Mouse (Mus musculus): ENCODE results near the gene AL732309.1.
"Not testable (repeated sequence)": the region's sequence is repeated elsewhere in the genome, so short reads cannot be mapped to it uniquely, and the experiment has no call there.

AL732309.1 gene

DNA sequence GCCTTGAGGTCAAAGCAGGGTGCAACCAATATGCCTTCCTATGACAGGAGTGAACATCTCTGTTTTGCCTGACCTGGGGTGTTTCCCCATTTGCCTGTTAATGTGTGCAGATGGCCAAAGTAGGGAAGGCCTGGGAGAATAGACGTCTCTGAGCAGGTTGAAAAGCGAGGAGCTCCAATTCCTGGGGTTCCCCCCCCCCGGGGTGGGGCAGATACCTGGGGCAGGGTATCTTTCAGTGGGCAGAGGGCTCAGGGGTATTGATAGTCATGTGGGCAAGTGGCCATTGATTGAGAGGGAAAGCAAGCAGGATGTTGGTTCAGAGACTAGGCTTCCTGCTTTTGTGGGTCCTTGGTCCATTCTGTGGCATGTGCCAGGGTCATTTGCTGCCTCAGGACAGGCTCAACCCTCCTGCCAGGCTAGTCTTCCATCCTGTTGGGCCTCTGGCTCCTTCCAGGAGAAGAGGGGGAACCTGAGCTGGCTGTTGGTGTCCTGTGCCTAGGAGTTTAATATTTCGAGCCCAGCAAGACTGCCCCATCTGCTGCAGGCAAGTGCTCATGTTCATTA lies 21.2 kb upstream of the AL732309.1 start:
- no peak for DNase-seq (ENCODE audit: low read depth, low spot score)

DNA sequence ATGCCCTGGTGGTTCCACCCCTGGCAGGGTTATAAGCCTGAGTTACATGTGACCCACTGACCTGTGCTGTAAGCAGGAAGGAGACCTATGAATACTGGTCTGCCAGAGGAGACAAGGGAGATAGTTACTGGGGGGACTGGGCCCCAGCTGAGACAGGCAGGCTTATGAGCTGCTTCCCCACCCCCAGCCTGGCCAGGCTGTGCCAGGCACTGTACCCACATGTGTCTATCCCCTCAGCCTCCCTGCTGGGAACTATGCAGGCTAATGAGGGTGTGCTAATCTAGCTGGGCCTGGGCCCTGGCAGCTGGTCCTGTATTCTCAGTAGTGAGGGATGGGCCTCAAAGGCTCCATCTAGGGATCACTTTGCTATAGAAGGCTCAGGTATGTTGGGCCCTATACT lies 20.6 kb upstream of the AL732309.1 start:
- no peak for DNase-seq (ENCODE audit: low read depth, low spot score)

GRCm38 (mm10) chr2:25266720-25267119 lies 20.1 kb upstream of the AL732309.1 start:
- no peak for DNase-seq (ENCODE audit: low read depth, low spot score)

DNA sequence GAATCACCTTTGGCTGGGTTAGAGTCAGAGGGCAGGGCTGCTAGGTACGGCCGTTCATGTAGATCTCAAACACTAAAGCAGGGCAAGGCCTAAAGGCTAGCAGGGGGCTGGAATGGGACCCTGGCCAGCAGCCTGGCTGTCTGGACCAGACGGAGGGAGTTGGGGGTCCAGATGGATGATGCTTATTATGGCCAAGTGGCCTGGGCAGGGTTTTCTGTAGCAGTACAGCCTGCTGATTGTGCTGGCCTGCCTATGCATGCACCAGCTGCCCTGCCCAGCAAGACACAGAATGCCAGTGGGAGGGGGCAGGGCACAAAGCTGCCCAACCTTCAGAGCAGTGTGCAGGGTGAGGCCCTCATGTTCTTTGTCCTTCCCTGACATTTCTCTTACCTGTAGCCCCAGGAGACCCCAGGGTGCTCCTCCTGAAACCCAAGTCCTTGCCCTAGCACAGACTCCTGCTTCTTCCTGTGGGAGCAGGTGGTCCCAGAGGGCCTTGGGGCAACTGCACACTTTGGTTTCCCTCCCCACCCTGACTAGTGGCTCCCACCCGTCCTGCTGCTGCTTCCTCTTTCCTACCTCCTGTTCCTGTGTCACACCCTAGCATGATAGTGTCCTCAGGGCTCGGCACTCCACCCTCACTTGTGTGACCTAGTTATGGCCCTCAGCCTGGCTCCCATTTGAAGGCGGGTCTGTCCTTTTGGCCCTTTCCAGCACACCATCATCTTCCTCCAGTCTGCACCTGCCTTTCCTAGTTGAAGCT lies 19.4 kb upstream of the AL732309.1 start:
- no peak for DNase-seq (ENCODE audit: low read depth, low spot score)

DNA sequence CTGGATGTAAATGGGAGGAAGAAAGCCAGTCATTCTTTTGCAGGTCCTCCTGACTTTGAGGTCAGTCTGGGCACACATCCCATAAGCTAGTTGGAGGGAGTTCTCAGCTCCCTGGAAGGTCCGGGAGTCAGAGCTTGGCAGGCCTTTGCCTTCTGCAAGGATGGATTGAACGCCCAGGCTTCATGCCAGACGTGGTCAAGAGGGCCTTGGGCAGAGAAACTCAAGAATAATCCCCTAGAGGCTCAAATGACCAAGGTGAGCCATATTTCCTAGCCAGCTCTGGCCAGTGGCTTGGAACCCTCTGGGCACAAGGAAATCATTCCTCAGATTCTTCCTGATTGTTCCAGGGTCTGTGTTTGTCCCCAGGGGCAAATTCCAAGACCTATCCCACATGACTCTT lies 18.2 kb upstream of the AL732309.1 start:
- DNase-seq (ENCODE audit: low read depth, low spot score): no peak

DNA sequence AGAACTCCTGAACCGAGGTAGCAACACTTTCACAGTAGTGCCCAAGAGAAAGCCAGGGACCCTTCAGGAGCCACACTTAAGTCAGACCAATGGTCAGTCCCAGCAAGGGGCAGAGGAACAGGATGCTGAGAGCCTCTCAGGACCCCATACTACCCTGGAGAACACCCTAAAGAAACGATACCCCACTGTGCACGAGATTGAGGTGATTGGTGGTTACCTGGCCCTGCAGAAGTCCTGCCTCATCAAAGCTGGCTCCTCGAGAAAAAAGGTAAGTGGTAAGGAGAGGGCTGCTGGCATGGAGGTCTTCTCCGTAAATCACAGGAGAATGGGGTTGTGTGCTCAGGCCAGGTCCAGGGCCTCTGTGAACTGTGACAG lies 17.6 kb upstream of the AL732309.1 start:
- no peak for DNase-seq (ENCODE audit: low read depth, low spot score)

DNA sequence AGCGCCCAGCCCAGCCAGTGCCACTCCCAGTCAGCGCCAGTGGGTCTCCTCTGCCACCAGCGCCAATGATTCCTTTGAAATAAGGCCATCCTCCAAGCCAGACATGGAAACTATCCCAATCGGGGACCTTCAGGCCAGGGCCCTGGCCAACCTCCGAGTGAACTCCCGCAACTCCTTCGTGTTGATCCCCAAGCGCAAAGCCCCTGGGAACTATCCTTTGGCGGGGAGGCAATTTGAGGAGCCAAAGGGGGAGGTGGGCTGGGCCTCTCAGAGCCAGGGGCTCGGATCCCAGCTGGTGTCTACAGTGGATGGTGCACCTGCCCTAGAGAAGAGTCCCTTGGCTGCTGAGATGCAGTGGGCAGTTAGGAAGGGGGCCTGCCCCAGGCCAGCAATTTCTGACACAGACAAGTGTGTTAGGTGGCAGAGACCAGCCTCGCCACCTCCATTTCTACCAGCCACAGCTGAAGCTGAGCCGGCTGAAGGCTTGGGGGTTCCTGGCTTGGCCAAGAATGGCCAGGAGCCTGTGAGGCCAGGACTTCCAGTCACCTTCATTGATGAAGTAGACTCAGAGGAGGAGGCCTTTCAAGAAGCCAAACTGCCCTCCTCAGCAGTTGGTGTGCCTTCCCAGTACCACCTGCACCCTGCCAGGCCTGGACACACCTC lies 17.1 kb upstream of the AL732309.1 start:
- no peak for DNase-seq (ENCODE audit: low read depth, low spot score)

DNA sequence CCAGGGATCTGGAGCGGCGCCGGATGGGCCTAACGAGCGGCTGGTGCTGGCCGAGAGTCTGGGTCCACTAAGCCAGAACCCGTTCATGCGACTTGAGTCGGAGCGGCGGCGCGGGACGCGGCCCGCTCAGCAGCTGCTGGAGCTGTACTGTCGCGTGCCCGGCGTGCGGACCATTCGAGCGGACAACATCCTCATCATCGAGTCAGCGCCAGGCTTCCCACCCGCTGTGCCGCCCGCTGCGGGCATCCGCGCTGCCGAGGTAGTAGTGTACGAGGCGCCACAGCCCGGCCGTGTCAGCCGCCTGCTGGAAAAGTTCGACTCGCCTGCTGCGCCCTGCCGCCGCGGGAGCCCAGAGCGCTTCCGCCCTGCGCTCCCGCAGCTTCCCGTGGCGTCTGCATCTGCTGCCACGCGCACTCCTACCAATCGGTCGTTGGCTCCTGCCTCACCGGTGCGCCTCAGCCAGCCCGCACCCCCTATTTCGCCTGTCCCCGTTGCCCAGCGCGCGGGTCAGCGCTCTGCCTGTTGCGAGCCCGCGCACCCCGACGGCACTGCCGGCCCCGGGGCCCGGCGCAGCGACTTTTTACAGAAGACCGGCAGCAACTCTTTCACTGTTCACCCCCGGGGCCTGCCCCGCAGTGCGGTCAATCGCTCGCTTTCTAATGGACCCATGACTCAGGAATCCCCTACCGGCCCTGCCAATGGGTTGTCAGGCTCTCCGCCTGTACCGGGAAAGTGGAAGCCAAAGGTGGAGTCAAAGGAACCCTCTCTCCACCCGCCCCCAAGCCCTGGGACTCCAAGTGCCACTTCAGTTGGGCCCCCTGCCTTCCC lies 16.3 kb upstream of the AL732309.1 start:
- peak; percentile 82 for DNase-seq (ENCODE audit: low read depth, low spot score)

DNA sequence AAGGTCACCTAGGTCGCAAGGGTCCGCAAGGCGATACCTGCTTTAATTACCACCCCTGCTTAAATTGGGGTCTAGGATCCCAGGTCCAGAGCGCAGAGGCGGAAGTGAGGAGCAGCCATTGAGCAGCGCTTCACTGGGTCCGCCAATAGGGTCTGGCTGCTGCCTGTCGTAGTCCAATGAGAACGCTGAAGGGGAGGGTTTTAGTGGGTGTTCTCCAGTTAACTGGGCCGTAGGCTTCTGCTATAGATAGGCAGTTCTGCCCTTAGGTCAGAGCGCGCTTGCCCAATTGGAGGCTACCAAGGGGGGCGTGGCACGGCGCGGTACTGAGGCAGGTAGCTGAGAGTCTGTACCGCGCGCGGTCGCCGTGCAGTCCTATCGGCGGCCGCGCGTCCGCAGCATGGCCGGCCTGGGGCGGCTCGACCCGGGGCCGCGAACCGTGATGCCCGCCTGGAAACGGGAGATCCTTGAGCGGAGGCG lies 15.7 kb upstream of the AL732309.1 start, which contains the start of gene Tprn:
Gene Tprn (plus strand): TSS at position 328 of the 477 bp plus-strand sequence.
- DNase-seq (ENCODE audit: low read depth, low spot score): peak; percentile 96

DNA sequence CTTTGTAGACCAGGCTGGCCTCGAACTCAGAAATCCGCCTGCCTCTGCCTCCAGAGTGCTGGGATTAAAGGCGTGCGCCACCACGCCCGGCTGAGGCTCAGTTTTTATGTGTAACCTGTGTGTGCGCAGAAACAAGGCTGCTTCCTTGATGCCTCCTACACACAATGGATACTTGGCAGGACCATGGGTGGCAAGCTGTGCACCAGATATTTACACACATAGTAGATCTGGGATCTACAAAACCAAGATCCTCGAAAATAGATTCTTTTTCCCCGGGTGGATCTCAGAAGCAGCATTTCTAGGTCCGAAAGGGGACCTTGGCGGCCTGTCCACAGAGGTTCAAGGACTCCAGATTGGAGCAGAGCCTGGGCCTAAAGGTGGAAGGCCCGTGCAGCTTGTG lies 15.2 kb upstream of the AL732309.1 start:
- no peak for DNase-seq (ENCODE audit: low read depth, low spot score)

DNA sequence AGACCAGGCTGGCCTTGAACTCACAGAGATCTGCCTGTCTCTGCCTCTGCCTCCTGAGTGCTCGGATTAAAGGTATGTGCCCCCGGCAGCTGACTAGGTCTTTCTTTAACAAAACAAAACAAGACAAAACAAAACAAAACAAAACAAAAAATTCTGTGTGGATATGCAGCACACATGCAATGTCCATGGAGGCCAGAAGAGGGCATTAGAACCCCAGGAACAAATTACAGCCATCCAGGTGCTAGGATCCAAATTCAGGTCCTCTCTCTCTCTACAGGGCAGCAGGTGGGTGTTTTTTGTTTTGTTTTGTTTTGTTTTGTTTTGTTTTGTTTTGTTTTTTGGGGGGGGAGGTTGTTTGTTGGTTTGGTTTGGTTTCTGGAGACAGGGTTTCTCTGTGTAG lies 12.2 kb upstream of the AL732309.1 start:
- peak; percentile 44 for DNase-seq (ENCODE audit: low read depth, low spot score)

- not testable (repeated sequence) for DNase-seq (ENCODE audit: low read depth, low spot score)
Measured at GRCm38 (mm10) chr2:25257250-25257649, 10.6 kb upstream of the AL732309.1 start.

DNA sequence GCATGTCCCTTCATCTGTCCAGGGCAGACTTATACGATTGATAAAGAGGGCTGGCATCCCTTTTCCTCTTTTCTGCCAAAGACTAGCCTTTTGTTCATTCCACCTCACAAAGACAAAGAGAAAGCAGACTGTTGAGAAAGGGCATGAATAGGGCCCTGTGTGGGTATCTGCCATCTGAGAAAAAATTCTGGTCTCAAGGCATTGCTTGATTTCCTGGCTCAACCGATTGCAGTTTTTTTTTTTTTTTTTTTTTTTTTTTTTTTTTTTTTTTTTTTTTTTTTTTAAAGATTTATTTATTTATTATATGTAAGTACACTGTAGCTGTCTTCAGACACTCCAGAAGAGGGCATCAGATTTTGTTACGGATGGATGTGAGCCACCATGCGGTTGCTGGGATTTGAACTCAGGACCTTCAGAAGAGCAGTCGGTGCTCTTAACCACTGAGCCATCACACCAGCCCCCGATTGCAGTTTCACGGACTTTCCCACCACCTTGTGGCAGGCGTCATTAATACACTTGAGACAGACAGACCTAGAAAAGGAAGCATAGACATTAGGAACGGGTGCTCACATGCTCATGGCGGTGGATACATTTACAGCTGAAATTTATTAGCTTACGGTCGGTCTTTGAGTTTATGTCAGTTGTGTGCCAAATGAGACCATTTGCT lies 9.9 kb upstream of the AL732309.1 start:
- peak; percentile 79 for DNase-seq (ENCODE audit: low read depth, low spot score)

- peak; percentile 94 for DNase-seq (ENCODE audit: low read depth, low spot score)
Measured at GRCm38 (mm10) chr2:25255284-25255779, 8.7 kb upstream of the AL732309.1 start, which contains the start of gene Tmem203. Tmem203 (plus strand) TSS chr2:25255439.

- peak; percentile 44 for DNase-seq (ENCODE audit: low read depth, low spot score)
Measured at GRCm38 (mm10) chr2:25252331-25252730, 5.7 kb upstream of the AL732309.1 start.

- DNase-seq (ENCODE audit: low read depth, low spot score): no peak
Measured at GRCm38 (mm10) chr2:25244144-25244543, 2.5 kb downstream of the AL732309.1 start.

DNA sequence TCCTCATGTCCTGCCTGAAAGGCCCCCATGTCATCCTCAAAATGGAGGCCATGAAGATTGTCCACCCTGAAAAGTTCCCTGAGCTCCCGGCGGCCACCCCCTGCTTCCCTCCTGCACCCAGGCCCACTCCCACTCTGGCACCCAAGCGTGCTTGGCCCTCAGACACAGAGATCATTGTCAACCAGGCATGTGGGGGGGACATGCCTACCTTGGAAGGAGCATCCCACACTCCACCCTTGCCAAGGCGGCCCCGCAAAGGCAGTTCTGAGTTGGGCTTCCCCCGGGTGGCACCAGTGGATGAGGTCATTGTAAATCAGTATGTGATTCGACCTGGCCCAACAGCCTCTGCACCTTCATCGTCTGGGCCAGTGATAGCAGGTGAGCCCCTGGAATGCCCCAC lies 3.3 kb downstream of the AL732309.1 start:
- DNase-seq (ENCODE audit: low read depth, low spot score): no peak

GRCm38 (mm10) chr2:25242101-25242506 lies 4.6 kb downstream of the AL732309.1 start, which contains the start of the genes Rnf208 and Cysrt1:
Rnf208 (plus strand) TSS chr2:25242255.
Cysrt1 (minus strand) TSS chr2:25242452.
- DNase-seq (ENCODE audit: low read depth, low spot score): peak; percentile 46

- peak; percentile 36 for DNase-seq (ENCODE audit: low read depth, low spot score)
Measured at GRCm38 (mm10) chr2:25241438-25241775, 5.3 kb downstream of the AL732309.1 start.

GRCm38 (mm10) chr2:25240723-25241437 lies 5.8 kb downstream of the AL732309.1 start:
- peak; percentile 66 for DNase-seq (ENCODE audit: low read depth, low spot score)
